Mouse (Mus musculus) adrenal gland, postnatal 14 days (tissue): ENCODE measurements at regions not wholly inside any gene's neighbourhood (a gene's known extent, or its start where the extent isn't known, plus 50 kb on each side); places are given as distances from the start of the nearest gene placed in this dataset.
"Not testable (repeated sequence)": the region's sequence is repeated elsewhere in the genome, so short reads cannot be mapped to it uniquely, and the experiment has no call there.

Source experiments
- DNase-seq: peaks from one replicate; pipeline ENCODE4 v3.0.0; 2021; ENCODE audit warnings: mixed read lengths

GRCm38 (mm10) chr2:55182416-55182815, 253.4 kb upstream of the Kcnj3 start:
- no peak for DNase-seq

- no peak for DNase-seq
Observed at GRCm38 (mm10) chr2:55206891-55207290, 228.9 kb upstream of the Kcnj3 start.

- no peak for DNase-seq
Observed at GRCm38 (mm10) chr2:55208620-55209019, 227.2 kb upstream of the Kcnj3 start.

GRCm38 (mm10) chr2:55209848-55210390, 225.9 kb upstream of the Kcnj3 start:
- no peak for DNase-seq

- DNase-seq: no peak
Observed at GRCm38 (mm10) chr2:55211281-55211680, 224.5 kb upstream of the Kcnj3 start.

GRCm38 (mm10) chr2:55222046-55222445, 213.7 kb upstream of the Kcnj3 start:
- DNase-seq: no peak

GRCm38 (mm10) chr2:55222741-55223140, 213.0 kb upstream of the Kcnj3 start:
- DNase-seq: not testable (repeated sequence)

GRCm38 (mm10) chr2:55228131-55228797, 207.5 kb upstream of the Kcnj3 start:
- DNase-seq: no peak

- no peak for DNase-seq
Observed at GRCm38 (mm10) chr2:55231841-55232240, 203.9 kb upstream of the Kcnj3 start.

- no peak for DNase-seq
Observed at GRCm38 (mm10) chr2:55253134-55253533, 182.6 kb upstream of the Kcnj3 start.

GRCm38 (mm10) chr2:55262721-55263278, 173.0 kb upstream of the Kcnj3 start:
- no peak for DNase-seq

- DNase-seq: no peak
Observed at GRCm38 (mm10) chr2:55263847-55264449, 171.8 kb upstream of the Kcnj3 start.

GRCm38 (mm10) chr2:55306387-55306786, 129.4 kb upstream of the Kcnj3 start:
- peak; percentile 24 for DNase-seq

- DNase-seq: no peak
Observed at GRCm38 (mm10) chr2:55315627-55316026, 120.1 kb upstream of the Kcnj3 start.

- DNase-seq: not testable (repeated sequence)
Observed at GRCm38 (mm10) chr2:55354061-55354460, 81.7 kb upstream of the Kcnj3 start.
